Mouse (Mus musculus) hindbrain, embryonic 12.5 days (tissue): Measurements from ENCODE around the gene Nedd8. TPM values are rescaled to one million over a fixed set of nuclear protein-coding genes. Genes with fewer than 3 reads are reported as not detected.

Experiments used
- ATAC-seq: fragments of 200-750 bp; cut with Nextera tagmentation; 2 replicates; pipeline ENCODE4 v1.8.0; 2017; ENCODE audit warnings: moderate TSS enrichment; ENCODE audit not compliant: low FRiP score
- H3K27ac ChIP-seq: fragments of 300-500 bp; sonication (generic); 2 replicates; pipeline ENCODE4 v1.5.1; 2016; ENCODE audit warnings: mild to moderate bottlenecking
- H3K27me3 ChIP-seq: fragments of 300-500 bp; sonication (generic); 2 replicates; pipeline ENCODE4 v1.6.1; 2016; ENCODE audit warnings: mild to moderate bottlenecking
- H3K36me3 ChIP-seq: fragments of 300-500 bp; sonication (generic); 2 replicates; pipeline ENCODE4 v1.6.1; 2016; ENCODE audit warnings: mild to moderate bottlenecking
- H3K4me1 ChIP-seq: fragments of 300-500 bp; sonication (generic); 2 replicates; pipeline ENCODE4 v1.6.1; 2016
- H3K4me2 ChIP-seq: fragments of 300-500 bp; sonication (generic); replicated peaks from 2 replicates; pipeline ENCODE4 v1.6.1; 2016; ENCODE audit warnings: mild to moderate bottlenecking
- H3K4me3 ChIP-seq: fragments of 300-500 bp; sonication (generic); 2 replicates; pipeline ENCODE4 v1.5.1; 2016; ENCODE audit warnings: mild to moderate bottlenecking
- H3K9ac ChIP-seq: fragments of 300-500 bp; sonication (generic); 2 replicates; pipeline ENCODE4 v1.6.1; 2016; ENCODE audit warnings: mild to moderate bottlenecking, moderate library complexity
- H3K9me3 ChIP-seq: fragments of 300-500 bp; sonication (generic); replicated peaks from 2 replicates; pipeline ENCODE4 v1.6.1; 2016; ENCODE audit warnings: mild to moderate bottlenecking
- WGBS: fragments of 180-500 bp; shearing (Covaris S2); methylation state at CpG from one replicate; pipeline ENCODE4 v1.1.7; 2016; 5-methylcytosine and 5-hydroxymethylcytosine counted together
- polyA plus RNA-seq: library from polyadenylated mRNA; unstranded; fragments of >200 nt; fragmentation: Nextera tagmentation; extraction: Ambion mirVana; gene quantifications from 2 replicates; pipeline ENCODE4 v1.2.1, GENCODE M21; 2016

Gene Nedd8
- polyA plus RNA-seq, 1 experiment from 2014 or later, result 544 TPM

DNA sequence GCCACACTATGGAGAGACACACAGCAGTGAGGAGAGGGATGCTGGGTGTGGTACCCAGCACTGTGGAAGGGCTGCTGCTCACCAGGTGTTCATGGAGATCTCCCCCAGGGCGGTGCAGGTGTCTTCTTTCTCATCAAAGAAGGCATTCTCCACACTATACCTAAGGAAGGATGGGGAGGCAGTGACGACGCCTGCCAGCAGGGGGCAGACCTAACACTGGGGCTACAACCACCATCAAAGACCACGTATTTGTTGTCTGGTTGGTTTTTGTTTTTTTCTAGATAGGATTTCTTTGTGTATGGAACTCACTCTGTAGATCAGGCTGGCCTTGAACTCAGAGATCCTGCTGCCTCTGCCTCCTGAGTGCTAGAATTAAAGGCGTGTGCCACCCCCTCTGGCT is 42.6 kb downstream of the Nedd8 start:
- H3K4me1 ChIP-seq, result peaks cover 4% of the 10 kb centered on the region; the same call in 1 of the 2 replicates
- 54% methylated on average over 5 of the region's 5 CpGs for WGBS
- no peak overlapping the region for H3K9ac ChIP-seq
- peaks cover 98% of the 10 kb centered on the region for H3K36me3 ChIP-seq
- no peak overlapping the region for H3K4me3 ChIP-seq
- no peak for ATAC-seq
- H3K9me3 ChIP-seq, result no peaks in the 10 kb centered on the region
- no peaks in the 10 kb centered on the region for H3K27me3 ChIP-seq
- H3K27ac ChIP-seq, result no peak overlapping the region
- H3K4me2 ChIP-seq, result no peak overlapping the region

DNA sequence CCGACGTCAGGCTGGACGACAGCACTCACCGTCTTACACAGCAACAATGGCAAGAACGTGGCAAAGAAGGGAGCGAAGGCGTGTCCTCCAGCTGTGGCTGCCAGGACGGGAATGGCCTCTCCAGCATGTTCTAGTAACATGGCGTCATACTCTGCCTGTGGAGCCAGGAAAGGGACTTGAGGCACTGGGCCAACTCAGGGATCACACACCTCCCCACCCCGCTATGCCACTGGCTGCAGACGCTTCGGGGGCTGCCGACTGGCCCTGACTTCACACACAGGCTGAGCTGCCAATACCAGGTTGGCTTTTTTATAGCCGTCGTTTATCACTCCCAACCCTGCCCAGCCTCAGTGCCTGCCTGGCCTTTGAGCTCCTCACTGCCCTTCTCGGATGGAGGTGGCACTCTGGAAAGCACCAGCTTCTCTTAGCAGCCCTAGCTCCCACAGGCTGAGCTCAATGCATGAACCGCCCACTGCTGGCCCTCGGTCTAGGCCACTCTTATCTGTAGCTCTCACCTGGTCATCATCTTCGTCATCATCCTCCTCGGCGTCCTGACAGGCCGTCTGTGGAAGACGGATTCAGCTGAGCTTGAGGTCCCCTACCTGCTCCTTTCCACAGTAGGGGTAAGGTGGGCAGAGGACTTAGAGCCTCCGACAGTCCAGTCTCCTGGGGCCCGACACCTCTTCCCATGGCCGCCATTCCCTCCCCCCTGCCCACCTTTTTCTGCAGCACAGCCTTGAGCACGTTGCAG is 43.7 kb downstream of the Nedd8 start:
- 92% methylated on average over 27 of the region's 27 CpGs for WGBS
- H3K36me3 ChIP-seq, result peaks cover 94% of the 10 kb centered on the region
- no peaks in the 10 kb centered on the region for H3K9me3 ChIP-seq

DNA sequence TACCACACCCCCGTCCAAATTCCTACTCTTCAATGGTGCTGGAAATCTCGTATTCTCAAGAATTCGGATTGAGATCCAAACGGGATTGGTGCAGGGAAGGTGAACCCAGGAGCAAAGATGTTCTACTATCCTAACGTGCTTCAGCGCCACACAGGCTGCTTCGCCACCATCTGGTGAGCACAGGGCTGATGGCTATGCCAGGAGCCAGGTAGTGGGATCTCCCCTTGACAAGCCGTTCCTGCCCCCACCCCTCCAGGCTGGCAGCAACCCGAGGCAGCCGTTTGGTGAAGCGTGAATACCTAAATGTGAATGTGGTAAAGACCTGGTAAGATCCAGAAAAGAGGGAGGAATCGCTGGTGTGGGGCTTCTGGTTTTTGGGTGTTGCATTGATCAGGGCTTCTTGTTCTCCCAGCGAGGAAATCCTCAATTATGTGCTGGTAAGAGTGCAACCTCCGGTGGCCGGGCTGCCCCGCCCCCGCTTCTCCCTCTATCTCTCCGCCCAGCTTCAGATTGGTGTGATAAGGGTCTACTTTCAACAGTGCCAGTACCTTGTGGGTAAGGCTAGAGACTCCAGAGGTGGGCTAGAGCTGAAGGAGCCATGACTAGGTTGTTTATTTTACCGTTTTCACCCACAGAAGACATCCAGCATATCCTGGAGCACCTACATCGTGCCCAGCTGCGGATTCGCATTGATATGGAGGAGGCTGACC is 53.3 kb downstream of the Nedd8 start:
- Histone ChIP-seq H3K9ac (peak overlapping the region; percentile 23; the same call in 1 of the 2 replicates), H3K36me3 (no peaks in the 10 kb centered on the region), H3K27me3 (no peaks in the 10 kb centered on the region), H3K9me3 (no peaks in the 10 kb centered on the region), H3K27ac (no peak overlapping the region), H3K4me1 (peaks cover 6% of the 10 kb centered on the region; the same call in 1 of the 2 replicates), H3K4me2 (peak overlapping the region; percentile 42), H3K4me3 (peak overlapping the region; percentile 28)
- ATAC-seq, result no peak
- 53% methylated on average over 22 of the region's 22 CpGs for WGBS

More for the DNA sequence above, 43.7 kb downstream of the Nedd8 start:
- no peak overlapping the region for H3K27ac ChIP-seq
- H3K4me2 ChIP-seq, result no peak overlapping the region
- no peaks in the 10 kb centered on the region for H3K27me3 ChIP-seq
- no peaks in the 10 kb centered on the region for H3K4me1 ChIP-seq
- no peak overlapping the region for H3K4me3 ChIP-seq
- no peak for ATAC-seq
- H3K9ac ChIP-seq, result no peak overlapping the region

DNA sequence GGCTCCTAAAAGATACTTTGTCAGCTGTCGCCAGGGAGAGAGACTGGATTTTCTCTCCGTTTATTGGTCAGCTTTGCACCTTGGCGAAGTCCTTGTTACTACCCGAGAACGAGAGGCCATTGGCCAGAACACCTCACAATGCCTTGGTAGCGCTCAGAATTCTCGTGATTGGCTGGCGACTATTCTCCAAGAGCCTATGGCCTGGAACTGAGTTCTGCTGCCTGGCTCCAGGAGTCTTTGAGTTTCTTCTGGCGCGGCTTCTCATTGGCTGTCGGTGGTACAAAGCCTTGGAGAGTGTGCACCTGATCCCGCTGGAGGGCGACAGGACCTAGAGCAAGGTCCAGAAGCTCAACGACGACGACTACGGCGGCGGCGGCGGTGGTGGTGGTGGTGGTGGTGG is 54.1 kb downstream of the Nedd8 start, which contains the start of gene Rec8:
Rec8 (plus strand) TSS at position 216 of the 400 bp plus-strand sequence.
- no peaks in the 10 kb centered on the region for H3K36me3 ChIP-seq
- peak; percentile 85 for ATAC-seq
- H3K27ac ChIP-seq, result no peak within 1 kb of the TSS
- H3K4me1 ChIP-seq, result peaks cover 6% of the 10 kb centered on the region; the same call in 1 of the 2 replicates
- WGBS, result 23% methylated on average over 21 of the region's 21 CpGs
- H3K4me3 ChIP-seq, result peak within 1 kb of the TSS; percentile 28
- H3K9ac ChIP-seq, result peak within 1 kb of the TSS; percentile 23; the same call in 1 of the 2 replicates
- H3K9me3 ChIP-seq, result no peaks in the 10 kb centered on the region
- peak within 1 kb of the TSS; percentile 42 for H3K4me2 ChIP-seq
- no peaks in the 10 kb centered on the region for H3K27me3 ChIP-seq

DNA sequence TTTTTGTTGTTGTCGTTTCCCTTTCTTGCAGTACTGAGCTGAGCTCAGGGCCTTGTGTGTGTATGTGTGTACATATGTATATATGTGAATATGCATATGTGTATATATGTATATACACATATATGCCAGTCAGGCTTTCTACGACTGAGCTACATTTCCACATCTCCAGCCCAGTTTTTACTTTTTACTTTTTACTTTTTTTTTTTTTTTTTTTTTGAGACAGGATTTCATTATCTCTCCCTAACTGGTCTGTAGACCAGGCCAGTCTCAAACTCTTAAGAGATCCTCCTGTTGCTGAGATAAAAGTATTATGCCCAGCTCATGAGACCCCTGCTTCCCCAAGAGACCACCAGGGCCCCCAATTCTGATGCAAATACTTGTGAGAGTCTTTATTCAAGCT is 55.1 kb downstream of the Nedd8 start:
- no peak overlapping the region for H3K4me3 ChIP-seq
- no peaks in the 10 kb centered on the region for H3K9me3 ChIP-seq
- WGBS, result 89% methylated on average over 2 of the region's 2 CpGs
- H3K27me3 ChIP-seq, result no peaks in the 10 kb centered on the region
- no peak overlapping the region for H3K9ac ChIP-seq
- peaks cover 6% of the 10 kb centered on the region; the same call in 1 of the 2 replicates for H3K4me1 ChIP-seq
- no peak overlapping the region for H3K4me2 ChIP-seq
- ATAC-seq, result no peak
- no peak overlapping the region for H3K27ac ChIP-seq
- H3K36me3 ChIP-seq, result no peaks in the 10 kb centered on the region

DNA sequence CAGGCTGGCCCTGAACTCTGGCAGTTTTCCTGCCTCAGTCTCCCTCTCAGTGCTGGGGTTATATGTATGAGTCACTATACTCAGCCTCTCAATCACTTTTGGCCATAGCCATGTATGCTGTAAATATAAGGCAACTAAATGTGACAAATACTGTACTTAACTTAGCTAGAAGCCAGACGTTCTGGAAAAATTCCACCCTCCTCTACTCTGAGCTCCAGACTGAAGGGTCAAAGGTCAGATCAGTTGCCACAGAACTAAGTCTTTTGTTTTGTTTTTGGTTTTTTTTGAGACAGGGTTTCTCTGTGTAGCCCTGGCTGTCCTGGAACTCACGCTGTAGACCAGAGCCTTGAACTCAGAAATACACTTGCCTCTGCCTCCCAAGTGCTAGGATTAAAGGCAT is 56.0 kb downstream of the Nedd8 start:
- no peak overlapping the region for H3K9ac ChIP-seq
- WGBS, result 52% methylated on average over 2 of the region's 2 CpGs
- ATAC-seq, result no peak

DNA sequence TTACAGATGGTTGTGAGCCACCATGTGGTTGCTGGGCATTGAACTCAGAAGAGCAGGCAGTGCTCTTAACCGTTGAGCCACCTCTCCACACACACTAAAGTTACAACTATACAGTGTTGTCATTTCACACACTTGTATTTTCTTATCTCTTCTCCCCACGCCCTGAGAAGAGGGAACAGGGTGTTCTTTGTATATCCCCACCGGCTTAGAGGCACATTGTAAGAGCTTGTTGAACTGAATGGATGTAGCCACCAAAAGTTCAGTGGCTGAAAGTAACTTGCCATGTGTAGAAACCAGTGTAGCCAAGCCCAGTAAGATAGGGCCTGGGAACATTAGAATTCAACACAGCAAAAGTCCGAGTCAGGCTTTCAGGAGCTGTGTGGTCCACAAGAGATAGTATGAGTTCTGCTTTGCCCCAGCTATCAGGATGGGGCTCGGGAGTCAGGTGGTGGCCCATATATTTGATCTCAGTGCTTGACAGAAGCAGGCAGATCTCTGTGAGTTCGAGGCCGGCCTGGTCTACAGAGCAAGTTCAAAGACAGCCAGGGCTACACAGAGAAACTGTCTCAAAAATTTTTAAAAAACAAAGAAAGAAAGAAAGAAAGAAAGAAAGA is 57.3 kb downstream of the Nedd8 start:
- no peak overlapping the region for H3K4me2 ChIP-seq
- WGBS, result 82% methylated on average over 7 of the region's 7 CpGs
- no peaks in the 10 kb centered on the region for H3K9me3 ChIP-seq
- no peak overlapping the region for H3K9ac ChIP-seq
- H3K4me3 ChIP-seq, result no peak overlapping the region
- peaks cover 8% of the 10 kb centered on the region for H3K36me3 ChIP-seq
- H3K27me3 ChIP-seq, result no peaks in the 10 kb centered on the region
- peaks cover 6% of the 10 kb centered on the region; the same call in 1 of the 2 replicates for H3K4me1 ChIP-seq
- H3K27ac ChIP-seq, result no peak overlapping the region
- ATAC-seq, result no peak

More for the DNA sequence above, 56.0 kb downstream of the Nedd8 start:
- Histone ChIP-seq H3K36me3 (peaks cover 2% of the 10 kb centered on the region; the same call in 1 of the 2 replicates), H3K4me3 (no peak overlapping the region), H3K27ac (no peak overlapping the region), H3K27me3 (no peaks in the 10 kb centered on the region), H3K4me1 (peaks cover 6% of the 10 kb centered on the region; the same call in 1 of the 2 replicates), H3K9me3 (no peaks in the 10 kb centered on the region), H3K4me2 (no peak overlapping the region)

DNA sequence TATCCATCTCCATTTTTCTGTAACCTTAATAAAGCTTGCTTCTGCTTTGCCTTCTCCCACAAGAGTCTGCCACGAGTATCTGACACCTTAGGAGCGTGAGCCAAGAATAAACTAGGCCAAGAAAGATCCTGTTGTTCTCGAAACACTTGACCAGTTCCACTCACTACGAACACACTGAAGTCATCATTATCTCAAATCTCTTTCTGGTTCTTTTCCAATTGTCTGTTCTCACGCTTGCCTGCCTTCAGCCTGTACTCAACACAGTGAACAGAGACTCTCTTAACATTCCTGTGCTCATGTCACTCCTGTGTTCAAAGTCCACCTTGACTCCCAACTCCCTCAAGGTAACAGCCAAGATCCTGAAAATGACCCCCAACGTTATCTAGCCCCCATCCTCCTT is 58.6 kb downstream of the Nedd8 start:
- peaks cover 22% of the 10 kb centered on the region for H3K36me3 ChIP-seq
- no peak overlapping the region for H3K4me3 ChIP-seq
- no peak overlapping the region for H3K27ac ChIP-seq
- no peaks in the 10 kb centered on the region for H3K9me3 ChIP-seq
- no peak overlapping the region for H3K9ac ChIP-seq
- WGBS, result 76% methylated on average over 6 of the region's 6 CpGs
- no peak for ATAC-seq
- H3K27me3 ChIP-seq, result no peaks in the 10 kb centered on the region
- peaks cover 3% of the 10 kb centered on the region; the same call in 1 of the 2 replicates for H3K4me1 ChIP-seq
- no peak overlapping the region for H3K4me2 ChIP-seq

Other genes with a start within 250 kb of the Nedd8 start
- gene Dhrs4, start 193.4 kb downstream of the Nedd8 start, polyA plus RNA-seq, result 42.7 and 44.5 TPM in 2 replicates
- gene Carmil3, start 181.5 kb downstream of the Nedd8 start, polyA plus RNA-seq, result 17.0 and 18.0 TPM in 2 replicates
- gene Cpne6, start 161.7 kb downstream of the Nedd8 start, polyA plus RNA-seq, result 0.83 and 1.4 TPM in 2 replicates
- not detected in 2 replicates for gene Nrl, start 147.1 kb downstream of the Nedd8 start, polyA plus RNA-seq
- gene Pck2, start 131.9 kb downstream of the Nedd8 start, polyA plus RNA-seq, result 22.3 and 23.6 TPM in 2 replicates
- 104 and 106 TPM in 2 replicates for gene Dcaf11, start 112.1 kb downstream of the Nedd8 start, polyA plus RNA-seq
- 0.62 TPM in 1 of 2 replicates, not detected in the other for gene A730061H03Rik, start 111.7 kb downstream of the Nedd8 start, polyA plus RNA-seq
- 1.4 and 4.2 TPM in 2 replicates for gene Fitm1, start 96.5 kb downstream of the Nedd8 start, polyA plus RNA-seq
- 132 and 133 TPM in 2 replicates for gene Psme1, start 94.0 kb downstream of the Nedd8 start, polyA plus RNA-seq
- 8.5 and 9.0 TPM in 2 replicates for gene Emc9, start 86.8 kb downstream of the Nedd8 start, polyA plus RNA-seq
- gene Psme2, start 81.0 kb downstream of the Nedd8 start, polyA plus RNA-seq, result 201 and 234 TPM in 2 replicates
- gene Rnf31, start 80.4 kb downstream of the Nedd8 start, polyA plus RNA-seq, result 21.2 and 23.7 TPM in 2 replicates
- 9.9 and 10.7 TPM in 2 replicates for gene Irf9, start 68.6 kb downstream of the Nedd8 start, polyA plus RNA-seq
- gene Rec8, start 54.1 kb downstream of the Nedd8 start, polyA plus RNA-seq, result 14.9 and 15.9 TPM in 2 replicates
- gene Ipo4, start 36.2 kb downstream of the Nedd8 start, polyA plus RNA-seq, result 79.0 and 91.0 TPM in 2 replicates
- 2.4 and 3.2 TPM in 2 replicates for gene Gm49378, start 34.2 kb downstream of the Nedd8 start, polyA plus RNA-seq
- gene Tm9sf1, start 28.3 kb downstream of the Nedd8 start, polyA plus RNA-seq, result 69.4 and 69.8 TPM in 2 replicates
- 0.50 and 0.52 TPM in 2 replicates for gene Tssk4, start 21.9 kb downstream of the Nedd8 start, polyA plus RNA-seq
- gene Mdp1, start 11.6 kb downstream of the Nedd8 start, polyA plus RNA-seq, result 63.7 and 65.4 TPM in 2 replicates
- 57.0 and 58.2 TPM in 2 replicates for gene Gmpr2, start 183 bp downstream of the Nedd8 start, polyA plus RNA-seq
- 42.8 and 43.1 TPM in 2 replicates for gene Tinf2, start 9.7 kb upstream of the Nedd8 start, polyA plus RNA-seq
- 0.48 and 0.90 TPM in 2 replicates for gene Tgm1, start 41.8 kb upstream of the Nedd8 start, polyA plus RNA-seq
- gene Rabggta, start 50.1 kb upstream of the Nedd8 start, polyA plus RNA-seq, result 36.6 and 38.1 TPM in 2 replicates
- 73.2 and 75.0 TPM in 2 replicates for gene Dhrs1, start 73.6 kb upstream of the Nedd8 start, polyA plus RNA-seq
- gene Nop9, start 73.6 kb upstream of the Nedd8 start, polyA plus RNA-seq, result 42.0 and 47.5 TPM in 2 replicates
- gene Cideb, start 86.3 kb upstream of the Nedd8 start, polyA plus RNA-seq, result 0.36 and 0.56 TPM in 2 replicates
- 0.36 and 0.57 TPM in 2 replicates for gene Ltb4r2, start 89.3 kb upstream of the Nedd8 start, polyA plus RNA-seq
- gene Ltb4r1, start 93.8 kb upstream of the Nedd8 start, polyA plus RNA-seq, result 0.72 TPM in 1 of 2 replicates, not detected in the other
- gene Adcy4, start 112.0 kb upstream of the Nedd8 start, polyA plus RNA-seq, result 15.7 and 19.5 TPM in 2 replicates
- 10.8 and 13.5 TPM in 2 replicates for gene Ripk3, start 116.7 kb upstream of the Nedd8 start, polyA plus RNA-seq
- 42.4 and 45.2 TPM in 2 replicates for gene Nfatc4, start 151.0 kb upstream of the Nedd8 start, polyA plus RNA-seq
- gene Nynrin, start 181.9 kb upstream of the Nedd8 start, polyA plus RNA-seq, result 30.4 and 35.8 TPM in 2 replicates
- gene Cbln3, start 212.3 kb upstream of the Nedd8 start, polyA plus RNA-seq, result 0.05 and 0.35 TPM in 2 replicates
- gene Khnyn, start 212.8 kb upstream of the Nedd8 start, polyA plus RNA-seq, result 22.4 and 23.5 TPM in 2 replicates
- gene Sdr39u1, start 228.2 kb upstream of the Nedd8 start, polyA plus RNA-seq, result 63.5 and 68.3 TPM in 2 replicates